Comparison of ENCODE assay signal across 19 mouse cellular contexts in the genomic region with DNA sequence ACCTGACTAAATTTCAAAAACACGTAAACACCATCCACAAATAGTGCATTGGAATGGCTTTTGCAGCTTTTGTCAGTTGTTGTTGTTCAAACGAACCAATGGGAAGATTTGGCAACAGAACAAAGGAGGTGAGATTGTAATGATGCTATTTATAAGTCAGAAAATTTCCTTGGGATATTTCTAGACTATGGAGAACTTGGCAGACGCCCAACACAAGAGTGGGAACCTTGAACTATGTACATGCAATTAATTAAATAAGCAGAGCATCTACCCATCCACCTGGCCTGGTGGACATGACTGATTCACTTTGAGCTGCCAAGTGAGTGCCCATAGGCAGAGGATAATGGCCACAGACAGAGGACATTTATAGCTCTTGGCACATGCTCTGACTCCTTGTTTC. TPM values are rescaled to one million over a fixed set of nuclear protein-coding genes. Genes with fewer than 3 reads are reported as not detected.
DNase-seq lines count a peak whose midpoint lies in the region; ATAC-seq and TF ChIP-seq lines count a peak whose summit lies in the region.
"Had no signal": no experiment of that assay in that cellular context is flagged by ENCODE, and none has a peak within 500 bp of the region (broad histone marks: within the 10 kb centered on the region; RNA-seq: fewer than 3 reads in every experiment).

No protein-coding gene starts in this region.

- no peak overlapping the region for H3K4me2 ChIP-seq in midbrain, postnatal 0 days (ENCODE audit: low read depth, low read length, poor library complexity, severe bottlenecking)
- no peak overlapping the region for H3K4me2 ChIP-seq in heart, embryonic 16.5 days (ENCODE audit: low read depth, low read length)
- H3K4me2 ChIP-seq: hindbrain, embryonic 15.5 days; midbrain, embryonic 11.5 days had no signal

- peak overlapping the region; percentile 35; the same call in 1 of the 2 replicates for H3K27ac ChIP-seq in gastrocnemius, adult 2 months
- H3K27ac ChIP-seq in midbrain, postnatal 0 days (ENCODE audit: low read depth, low read length) = no peak overlapping the region
- no peak overlapping the region for H3K27ac ChIP-seq in midbrain, embryonic 10.5 days (replicated peaks)
- peak overlapping the region; percentile 55 for H3K27ac ChIP-seq in heart, embryonic 16.5 days (ENCODE audit: low read length)
- H3K27ac ChIP-seq: hindbrain, embryonic 15.5 days; layer of hippocampus, adult 2 months; stomach, postnatal 0 days had no signal

- TF ChIP-seq CTCF in gastrocnemius, adult 2 months (IDR thresholded peaks at IDR 0.05) = no peak
- no peak for TF ChIP-seq CTCF in midbrain, postnatal 0 days (IDR thresholded peaks at IDR 0.05)

- no peaks in the 10 kb centered on the region for H3K27me3 ChIP-seq in midbrain, postnatal 0 days (ENCODE audit: insufficient read depth, low read length)
- no peaks in the 10 kb centered on the region for H3K27me3 ChIP-seq in midbrain, embryonic 10.5 days (ENCODE audit: low read depth, poor library complexity, severe bottlenecking)
- H3K27me3 ChIP-seq in heart, embryonic 16.5 days (ENCODE audit: control insufficient read depth, insufficient read depth, low read length) = no peaks in the 10 kb centered on the region
- H3K27me3 ChIP-seq: hindbrain, embryonic 15.5 days had no signal

- H3K9ac ChIP-seq in midbrain, postnatal 0 days (replicated peaks; ENCODE audit: low read length, poor library complexity, severe bottlenecking) = no peak overlapping the region
- H3K9ac ChIP-seq in heart, embryonic 16.5 days (ENCODE audit: low read length) = no peak overlapping the region
- H3K9ac ChIP-seq: hindbrain, embryonic 15.5 days had no signal

- intact Hi-C loops in gastrocnemius, adult 2 months (cut with DNase I) = no loop called here

- no peaks in the 10 kb centered on the region for H3K36me3 ChIP-seq in midbrain, postnatal 0 days (ENCODE audit: insufficient read depth, low read length)
- no peaks in the 10 kb centered on the region for H3K36me3 ChIP-seq in midbrain, embryonic 10.5 days
- H3K36me3 ChIP-seq in heart, embryonic 16.5 days (ENCODE audit: control insufficient read depth, insufficient read depth) = no peaks in the 10 kb centered on the region
- H3K36me3 ChIP-seq: hindbrain, embryonic 15.5 days had no signal

- peaks cover 4% of the 10 kb centered on the region; the same call in 1 of the 2 replicates for H3K9me3 ChIP-seq in midbrain, postnatal 0 days (ENCODE audit: low read length)
- H3K9me3 ChIP-seq in midbrain, embryonic 10.5 days (replicated peaks) = peaks cover 9% of the 10 kb centered on the region; the same call in 1 of the 2 replicates
- peaks cover 7% of the 10 kb centered on the region for H3K9me3 ChIP-seq in heart, embryonic 16.5 days (replicated peaks; ENCODE audit: control insufficient read depth, low read length)

- no peak overlapping the region for H3K4me3 ChIP-seq in gastrocnemius, adult 2 months
- no peak overlapping the region for H3K4me3 ChIP-seq in midbrain, postnatal 0 days (ENCODE audit: low read depth, low read length)
- H3K4me3 ChIP-seq in midbrain, embryonic 10.5 days = no peak overlapping the region
- no peak overlapping the region for H3K4me3 ChIP-seq in heart, embryonic 16.5 days (ENCODE audit: low read length)
- H3K4me3 ChIP-seq: hindbrain, embryonic 15.5 days; layer of hippocampus, adult 2 months; myocyte had no signal

- 76% methylated on average over 3 of the region's 3 CpGs for WGBS in midbrain, postnatal 0 days
- 82% methylated on average over 3 of the region's 3 CpGs for WGBS in midbrain, embryonic 10.5 days
- WGBS in heart, embryonic 16.5 days = 27% methylated on average over 3 of the region's 3 CpGs

- ATAC-seq in midbrain, postnatal 0 days (ENCODE audit: low FRiP score) = no peak
- peak; percentile 70 for ATAC-seq in heart, embryonic 16.5 days (replicated peaks; ENCODE audit: extremely low read depth, insufficient read depth, low FRiP score)
- ATAC-seq: Patski had no signal

- H3K4me1 ChIP-seq in midbrain, postnatal 0 days (ENCODE audit: insufficient read depth, low read length) = no peaks in the 10 kb centered on the region
- no peaks in the 10 kb centered on the region for H3K4me1 ChIP-seq in midbrain, embryonic 10.5 days
- peaks cover 11% of the 10 kb centered on the region for H3K4me1 ChIP-seq in heart, embryonic 16.5 days (ENCODE audit: control insufficient read depth, insufficient read depth, low read length)
- H3K4me1 ChIP-seq: hindbrain, embryonic 15.5 days had no signal

- DNase-seq in gastrocnemius, adult 2 months = no peak
- DNase-seq in gastrocnemius, adult 8-10 months (ENCODE audit: low spot score in 2 of 2) = no peak
- peak; percentile 5 for DNase-seq in midbrain, postnatal 0 days (ENCODE audit: low spot score)
- no peak for DNase-seq in midbrain, embryonic 10.5 days (ENCODE audit: low spot score)
- DNase-seq in layer of hippocampus, adult 8-10 months (ENCODE audit: low spot score in 2 of 2) = no peak
- no peak for DNase-seq in urinary bladder, adult 2 months (ENCODE audit: low spot score)
- DNase-seq: cerebellum, postnatal 36 days; gastrocnemius, postnatal 25 days; kidney, adult 8-10 months; lung, postnatal 36 days; right cerebral cortex, adult 18-20 months; thymus, postnatal 14 days had no signal

RNA-seq across cellular contexts. Expression of gene Kcnh2, which starts 59.5 kb away (rescaled TPM):
- 1 to 10 TPM; 1.4 to 2.2 TPM for total RNA-seq in gastrocnemius, adult 2 months (2021)
- 1 to 10 TPM in 2 of 4 experiments, under 1 TPM in 2; 0.54 to 1.8 (median 1.2) TPM for total RNA-seq in gastrocnemius, adult 8-10 months (2022)
- 46.9 and 60.2 TPM in 2 replicates for total RNA-seq in midbrain, postnatal 0 days (2014; rRNA removed)
- polyA plus RNA-seq in midbrain, postnatal 0 days (2015; fragmentation: Nextera tagmentation; extraction: Ambion mirVana) = 10.1 and 11.1 TPM in 2 replicates
- 27.1 and 35.3 TPM in 2 replicates for polyA plus RNA-seq in midbrain, embryonic 10.5 days (2016; fragmentation: Nextera tagmentation; extraction: Ambion mirVana)
- 18.0 and 25.2 TPM in 2 replicates for polyA plus RNA-seq in heart, embryonic 16.5 days (2015; fragmentation: Nextera tagmentation; extraction: Ambion mirVana)
- total RNA-seq in layer of hippocampus, adult 8-10 months (2022) = 10 to 100 TPM; 20.4 to 26.8 (median 21.9) TPM
- polyA plus RNA-seq in urinary bladder, adult 2 months (2012; rRNA removed) = 56.0 and 70.5 TPM in 2 replicates

Comparison
In these comparisons a context has a peak if more than half of its experiments do, and no peak if none do; other contexts are left out.
1. H3K27ac ChIP-seq: peak in gastrocnemius, adult 2 months (single experiment) and heart, embryonic 16.5 days (single experiment); none in midbrain, postnatal 0 days (single experiment) and midbrain, embryonic 10.5 days (single experiment).
2. RNA of gene Kcnh2, which starts 59.5 kb away (total RNA-seq): 46.9 to 60.2 TPM in midbrain, postnatal 0 days and 20.4 to 26.8 TPM in layer of hippocampus, adult 8-10 months; 1.4 to 2.2 TPM in gastrocnemius, adult 2 months and 0.54 to 1.8 TPM in gastrocnemius, adult 8-10 months; every median in the first group is over 4 times any median in the second.